Mouse (Mus musculus) neural tube, embryonic 11.5 days (tissue): ENCODE data around the gene Phf13. TPM values are rescaled to one million over a fixed set of nuclear protein-coding genes. Genes with fewer than 3 reads are reported as not detected.

ENCODE experiments used
- ATAC-seq: fragments of 200-750 bp; cut with Nextera tagmentation; 2 replicates; pipeline ENCODE4 v1.8.0; 2017; ENCODE audit warnings: moderate number of reproducible peaks, mild to moderate bottlenecking, moderate TSS enrichment, moderate library complexity; ENCODE audit not compliant: insufficient read depth, low FRiP score, low TSS enrichment
- DNase-seq: peaks from one replicate; pipeline ENCODE4 v3.0.0-alpha.2; 2015; ENCODE audit warnings: low spot score
- H3K27ac ChIP-seq: fragments of 300-500 bp; sonication (generic); 2 replicates; pipeline ENCODE4 v1.5.1; 2014; ENCODE audit warnings: low read depth, mild to moderate bottlenecking, low read length
- H3K27me3 ChIP-seq: fragments of 300-500 bp; sonication (generic); 2 replicates; pipeline ENCODE4 v1.6.1; 2014; ENCODE audit warnings: mild to moderate bottlenecking, low read length, mixed read lengths; ENCODE audit not compliant: control insufficient read depth, insufficient read depth
- H3K36me3 ChIP-seq: fragments of 300-500 bp; sonication (generic); 2 replicates; pipeline ENCODE4 v1.6.1; 2014; ENCODE audit warnings: mild to moderate bottlenecking, low read length, moderate library complexity, mixed read lengths; ENCODE audit not compliant: control insufficient read depth, insufficient read depth
- H3K4me1 ChIP-seq: fragments of 300-500 bp; sonication (generic); 2 replicates; pipeline ENCODE4 v1.6.1; 2014; ENCODE audit warnings: low read length, mixed read lengths; ENCODE audit not compliant: control insufficient read depth, insufficient read depth
- H3K4me2 ChIP-seq: fragments of 300-500 bp; sonication (generic); 2 replicates; pipeline ENCODE4 v1.6.1; 2014; ENCODE audit warnings: low read depth, mild to moderate bottlenecking, moderate library complexity
- H3K4me3 ChIP-seq: fragments of 300-500 bp; sonication (generic); 2 replicates; pipeline ENCODE4 v1.5.1; 2014; ENCODE audit warnings: low read depth, low read length
- H3K9ac ChIP-seq: fragments of 300-500 bp; sonication (generic); 2 replicates; pipeline ENCODE4 v1.6.1; 2014; ENCODE audit warnings: mild to moderate bottlenecking, low read length
- H3K9me3 ChIP-seq: fragments of 300-500 bp; sonication (generic); 2 replicates; pipeline ENCODE4 v1.6.1; 2016; ENCODE audit warnings: low read length; ENCODE audit not compliant: control insufficient read depth
- WGBS: fragments of 180-500 bp; shearing (Covaris S2); extraction: QIAGEN DNeasy Blood & Tissue Kit; methylation state at CpG from one replicate; pipeline ENCODE4 v1.1.7; 2014; 5-methylcytosine and 5-hydroxymethylcytosine counted together
- polyA plus RNA-seq: library from polyadenylated mRNA; unstranded; fragments of >200 nt; fragmentation: Nextera tagmentation; extraction: Ambion mirVana; gene quantifications from 2 replicates; pipeline ENCODE4 v1.2.1, GENCODE M21; 2014

The Phf13 gene
- polyA plus RNA-seq, 1 experiment from 2014 or later, result 28.8 TPM

DNA sequence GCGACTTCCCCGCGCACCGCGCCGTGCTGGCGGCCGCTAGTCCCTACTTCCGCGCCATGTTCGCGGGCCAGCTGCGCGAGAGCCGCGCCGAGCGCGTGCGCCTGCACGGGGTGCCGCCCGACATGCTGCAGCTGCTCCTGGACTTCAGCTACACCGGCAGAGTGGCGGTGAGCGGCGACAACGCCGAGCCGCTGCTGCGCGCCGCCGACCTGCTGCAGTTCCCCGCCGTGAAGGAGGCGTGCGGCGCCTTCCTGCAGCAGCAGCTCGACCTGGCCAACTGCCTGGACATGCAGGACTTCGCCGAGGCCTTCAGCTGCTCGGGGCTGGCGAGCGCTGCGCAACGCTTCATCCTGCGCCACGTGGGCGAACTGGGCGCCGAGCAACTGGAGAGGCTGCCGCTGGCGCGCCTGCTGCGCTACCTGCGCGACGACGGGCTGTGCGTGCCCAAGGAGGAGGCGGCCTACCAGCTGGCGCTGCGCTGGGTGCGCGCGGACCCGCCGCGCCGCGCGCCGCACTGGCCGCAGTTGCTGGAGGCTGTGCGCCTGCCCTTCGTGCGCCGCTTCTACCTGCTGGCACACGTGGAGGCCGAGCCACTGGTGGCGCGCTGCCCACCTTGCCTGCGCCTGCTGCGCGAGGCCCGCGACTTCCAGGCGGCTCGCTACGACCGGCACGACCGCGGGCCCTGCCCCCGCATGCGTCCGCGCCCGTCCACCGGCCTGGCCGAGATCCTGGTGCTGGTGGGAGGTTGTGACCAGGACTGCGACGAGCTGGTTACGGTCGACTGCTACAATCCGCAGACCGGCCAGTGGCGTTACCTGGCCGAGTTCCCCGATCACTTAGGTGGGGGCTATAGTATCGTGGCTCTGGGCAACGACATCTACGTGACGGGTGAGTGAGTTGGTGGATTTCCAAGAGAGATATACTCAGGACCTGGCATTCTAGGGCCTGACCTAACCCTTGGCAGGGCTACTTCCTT, 13.3 kb upstream of the Phf13 start:
- no peaks in the 10 kb centered on the region for H3K9me3 ChIP-seq
- peaks cover 4% of the 10 kb centered on the region for H3K36me3 ChIP-seq
- H3K9ac ChIP-seq, result peak overlapping the region; percentile 63
- peak overlapping the region; percentile 72 for H3K4me3 ChIP-seq
- H3K4me1 ChIP-seq, result peaks cover 22% of the 10 kb centered on the region
- H3K27me3 ChIP-seq, result peaks cover 16% of the 10 kb centered on the region
- ATAC-seq (peak; percentile 60), DNase-seq (peak; percentile 53)
- WGBS, result under 1% methylated on average over 115 of the region's 115 CpGs
- H3K27ac ChIP-seq, result peak overlapping the region; percentile 49; the same call in 1 of the 2 replicates
- H3K4me2 ChIP-seq, result peak overlapping the region; percentile 100

DNA sequence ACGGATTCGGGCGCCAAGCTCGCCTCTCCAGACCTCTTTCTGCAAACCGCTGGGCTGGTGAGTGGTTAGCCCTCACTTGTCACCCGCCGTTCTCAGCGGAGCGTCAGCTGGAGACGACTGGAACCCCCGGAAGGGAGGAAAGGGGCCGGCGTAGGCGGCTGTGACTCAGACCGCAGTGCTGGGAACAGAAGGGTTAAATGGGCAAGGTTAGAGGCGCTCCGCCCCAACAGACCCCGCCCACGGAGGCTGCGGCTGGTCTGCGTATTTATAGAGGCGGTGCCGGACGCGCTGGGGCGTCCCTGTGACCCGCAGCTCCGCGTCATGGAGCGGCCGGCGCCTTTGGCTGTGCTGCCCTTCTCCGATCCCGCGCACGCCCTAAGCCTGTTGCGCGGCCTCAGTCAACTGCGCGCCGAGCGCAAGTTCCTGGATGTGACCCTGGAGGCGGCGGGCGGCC, 12.6 kb upstream of the Phf13 start, which contains the start of gene Klhl21:
TSS of gene Klhl21 (plus strand) at position 182 of the 454 bp plus-strand sequence.
- peak; percentile 78 for ATAC-seq
- no peaks in the 10 kb centered on the region for H3K9me3 ChIP-seq
- H3K36me3 ChIP-seq, result no peaks in the 10 kb centered on the region
- 0% methylated on average over 41 of the region's 45 CpGs for WGBS
- H3K4me1 ChIP-seq, result peaks cover 22% of the 10 kb centered on the region
- peak within 1 kb of the TSS; percentile 100 for H3K4me2 ChIP-seq
- DNase-seq, result peak; percentile 92
- peaks cover 16% of the 10 kb centered on the region for H3K27me3 ChIP-seq
- H3K9ac ChIP-seq, result peak within 1 kb of the TSS; percentile 63
- peak within 1 kb of the TSS; percentile 49; the same call in 1 of the 2 replicates for H3K27ac ChIP-seq
- peak within 1 kb of the TSS; percentile 72 for H3K4me3 ChIP-seq

DNA sequence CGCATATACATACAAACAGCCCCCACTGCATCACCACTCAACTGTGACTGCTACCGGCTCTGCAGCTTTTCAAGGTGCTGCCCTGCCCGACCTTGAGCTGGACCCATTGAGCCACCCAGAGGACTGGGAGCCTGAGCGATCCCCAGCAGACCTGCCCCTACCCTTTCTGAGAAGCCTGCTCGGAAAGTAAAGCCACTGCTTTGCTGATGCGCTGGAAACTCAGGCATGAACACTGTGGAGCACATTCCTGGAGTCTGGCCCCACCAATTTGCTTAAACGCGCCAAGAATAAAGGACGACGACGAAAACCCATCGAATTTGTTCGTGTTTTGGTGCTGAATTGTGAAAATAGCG, 12.1 kb upstream of the Phf13 start:
- H3K9ac ChIP-seq, result no peak overlapping the region
- ATAC-seq, result no peak
- DNase-seq, result no peak
- H3K4me2 ChIP-seq, result peak overlapping the region; percentile 100
- peaks cover 16% of the 10 kb centered on the region for H3K27me3 ChIP-seq
- H3K9me3 ChIP-seq, result no peaks in the 10 kb centered on the region
- peak overlapping the region; percentile 72 for H3K4me3 ChIP-seq
- H3K4me1 ChIP-seq, result peaks cover 22% of the 10 kb centered on the region
- WGBS, result 1% methylated on average over 14 of the region's 14 CpGs
- H3K27ac ChIP-seq, result no peak overlapping the region
- no peaks in the 10 kb centered on the region for H3K36me3 ChIP-seq

DNA sequence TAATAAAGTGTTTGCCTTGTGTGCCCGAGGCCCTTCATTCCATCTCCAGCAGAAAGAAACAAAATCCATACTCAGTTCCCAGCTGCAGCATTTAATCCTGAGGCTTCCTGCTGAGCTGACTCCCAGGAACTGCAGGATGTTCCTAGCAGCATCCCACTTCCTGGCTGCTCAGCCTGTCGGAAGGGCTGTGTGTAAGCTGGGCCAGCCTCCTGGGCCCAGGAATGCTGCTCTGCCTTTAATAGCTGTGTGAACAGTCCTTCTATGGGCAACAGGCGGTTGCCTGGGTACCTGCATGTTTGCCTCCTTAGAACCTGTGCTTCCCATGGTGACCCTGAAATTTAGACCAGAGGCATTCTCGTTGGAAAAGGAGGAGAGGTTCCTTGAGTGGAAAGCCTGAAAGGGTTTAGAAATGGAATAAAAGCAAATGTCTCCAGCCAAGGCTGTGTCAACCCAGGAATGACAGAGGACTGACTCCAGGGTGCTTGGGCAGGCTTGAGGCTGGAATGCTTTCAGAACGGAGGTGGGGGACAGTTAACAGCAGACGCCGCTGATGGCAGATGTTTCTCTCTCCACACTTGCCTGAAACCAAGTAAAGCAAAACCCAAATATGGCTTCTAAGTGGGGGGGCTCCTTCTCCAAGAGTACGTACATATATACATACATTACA, 11.6 kb upstream of the Phf13 start:
- no peaks in the 10 kb centered on the region for H3K36me3 ChIP-seq
- no peak overlapping the region for H3K9ac ChIP-seq
- 8% methylated on average over 8 of the region's 8 CpGs for WGBS
- ATAC-seq (no peak), DNase-seq (no peak)
- no peaks in the 10 kb centered on the region for H3K9me3 ChIP-seq
- no peak overlapping the region for H3K27ac ChIP-seq
- H3K4me1 ChIP-seq, result peaks cover 22% of the 10 kb centered on the region
- peaks cover 16% of the 10 kb centered on the region for H3K27me3 ChIP-seq
- peak overlapping the region; percentile 72 for H3K4me3 ChIP-seq
- H3K4me2 ChIP-seq, result peak overlapping the region; percentile 100

DNA sequence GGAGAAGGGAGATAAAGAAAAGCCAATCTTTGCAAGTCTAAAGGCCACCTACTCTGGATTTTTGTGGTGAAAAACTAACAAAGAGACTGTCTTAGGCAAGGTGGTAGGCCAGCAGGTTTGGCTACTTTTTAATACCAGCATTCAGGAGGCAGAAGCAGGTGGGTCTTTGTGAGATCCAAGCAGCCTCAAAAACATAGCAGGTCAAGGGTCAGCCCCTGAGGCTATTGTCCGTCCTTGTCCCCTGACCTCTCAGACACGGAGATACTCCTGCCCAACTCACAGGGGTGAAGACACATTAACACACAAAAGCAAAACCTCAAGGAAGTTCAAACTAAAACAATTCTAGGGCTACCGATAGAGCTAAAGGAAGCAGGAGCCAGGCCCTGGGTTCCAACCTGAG, 10.8 kb upstream of the Phf13 start:
- no peaks in the 10 kb centered on the region for H3K36me3 ChIP-seq
- peaks cover 22% of the 10 kb centered on the region for H3K4me1 ChIP-seq
- DNase-seq (no peak), ATAC-seq (no peak)
- no peak overlapping the region for H3K4me2 ChIP-seq
- no peak overlapping the region for H3K9ac ChIP-seq
- 16% methylated on average over 3 of the region's 3 CpGs for WGBS
- no peaks in the 10 kb centered on the region for H3K9me3 ChIP-seq
- peaks cover 16% of the 10 kb centered on the region for H3K27me3 ChIP-seq
- H3K4me3 ChIP-seq, result no peak overlapping the region
- no peak overlapping the region for H3K27ac ChIP-seq

DNA sequence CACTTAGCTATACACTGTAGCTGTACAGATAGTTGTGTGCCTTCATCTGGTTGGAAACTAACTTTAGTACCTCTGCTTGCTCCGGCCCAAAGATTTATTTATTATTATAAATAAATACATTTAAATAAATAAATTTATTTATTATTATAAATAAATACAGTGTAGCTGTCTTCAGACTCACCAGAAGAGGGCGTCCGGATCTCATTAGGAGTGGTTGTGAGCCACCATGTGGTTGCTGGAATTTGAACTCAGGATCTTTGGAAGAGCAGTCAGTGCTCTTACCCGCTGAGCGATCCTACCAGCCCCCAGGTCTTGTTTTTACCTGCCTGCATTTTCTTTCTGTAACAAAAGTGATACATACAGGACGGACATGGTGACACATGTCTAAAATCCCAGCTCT, 10.1 kb upstream of the Phf13 start:
- peaks cover 16% of the 10 kb centered on the region for H3K27me3 ChIP-seq
- H3K27ac ChIP-seq, result no peak overlapping the region
- no peak overlapping the region for H3K9ac ChIP-seq
- no peak overlapping the region for H3K4me2 ChIP-seq
- H3K36me3 ChIP-seq, result no peaks in the 10 kb centered on the region
- WGBS, result 82% methylated on average over 6 of the region's 6 CpGs
- ATAC-seq (no peak), DNase-seq (no peak)
- no peak overlapping the region for H3K4me3 ChIP-seq
- peaks cover 22% of the 10 kb centered on the region for H3K4me1 ChIP-seq
- H3K9me3 ChIP-seq, result no peaks in the 10 kb centered on the region

DNA sequence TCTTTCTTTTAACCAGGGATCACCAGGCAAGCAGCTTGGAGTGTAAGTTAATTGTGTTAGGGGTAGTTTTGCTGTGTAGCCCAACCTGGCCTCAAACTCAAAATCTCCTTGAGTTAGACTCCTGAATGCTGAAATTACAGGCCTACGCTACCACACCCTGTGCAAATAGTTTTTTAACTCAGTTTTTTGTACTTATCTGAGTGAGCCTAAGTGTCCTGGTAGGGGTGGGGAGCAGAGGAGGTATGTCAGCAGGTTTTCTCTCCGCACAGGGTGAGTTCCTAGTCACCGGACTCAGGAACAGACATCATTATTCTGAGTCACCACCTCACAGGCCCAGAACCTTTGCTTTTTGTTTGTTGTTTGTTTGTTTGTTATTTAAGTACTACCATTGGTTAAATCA, 6.0 kb upstream of the Phf13 start:
- Histone ChIP-seq H3K4me1 (0 out of 2 replicates have a peak, but pooled peaks cover under 1% of the 10 kb centered on the region), H3K4me3 (no peak overlapping the region), H3K9me3 (no peaks in the 10 kb centered on the region), H3K4me2 (no peak overlapping the region), H3K27ac (no peak overlapping the region), H3K9ac (no peak overlapping the region), H3K27me3 (no peaks in the 10 kb centered on the region), H3K36me3 (no peaks in the 10 kb centered on the region; the same call in 1 of the 2 replicates)
- WGBS, result 91% methylated on average over 3 of the region's 3 CpGs
- DNase-seq (no peak), ATAC-seq (no peak)

DNA sequence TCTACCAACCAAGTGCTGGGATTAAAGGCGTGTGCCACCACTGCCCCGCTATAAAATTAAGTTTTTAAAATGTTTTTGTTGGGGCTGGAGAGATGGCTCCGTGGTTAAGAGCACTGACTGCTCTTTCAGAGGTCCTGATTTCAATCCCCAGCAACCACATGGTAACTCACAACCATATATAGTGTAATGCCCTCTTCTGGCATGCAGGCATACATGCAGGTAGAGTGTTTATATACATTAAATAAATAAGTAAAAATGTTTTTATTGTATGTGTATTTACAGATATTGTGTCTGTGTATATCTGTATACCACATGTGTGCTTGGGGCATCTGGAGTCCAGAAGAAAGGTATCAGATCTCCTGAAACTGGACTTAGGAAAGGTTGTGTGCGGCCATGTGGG, 5.3 kb upstream of the Phf13 start:
- H3K27me3 ChIP-seq, result no peaks in the 10 kb centered on the region
- H3K4me2 ChIP-seq, result no peak overlapping the region
- no peak overlapping the region for H3K27ac ChIP-seq
- WGBS, result 69% methylated on average over 4 of the region's 4 CpGs
- no peak overlapping the region for H3K9ac ChIP-seq
- H3K9me3 ChIP-seq, result no peaks in the 10 kb centered on the region
- no peaks in the 10 kb centered on the region; the same call in 1 of the 2 replicates for H3K36me3 ChIP-seq
- no peak overlapping the region for H3K4me3 ChIP-seq
- DNase-seq (no peak), ATAC-seq (no peak)
- H3K4me1 ChIP-seq, result 0 out of 2 replicates have a peak, but pooled peaks cover 3% of the 10 kb centered on the region
